ENCODE assay signal across 25 mouse cellular contexts in the genomic region with DNA sequence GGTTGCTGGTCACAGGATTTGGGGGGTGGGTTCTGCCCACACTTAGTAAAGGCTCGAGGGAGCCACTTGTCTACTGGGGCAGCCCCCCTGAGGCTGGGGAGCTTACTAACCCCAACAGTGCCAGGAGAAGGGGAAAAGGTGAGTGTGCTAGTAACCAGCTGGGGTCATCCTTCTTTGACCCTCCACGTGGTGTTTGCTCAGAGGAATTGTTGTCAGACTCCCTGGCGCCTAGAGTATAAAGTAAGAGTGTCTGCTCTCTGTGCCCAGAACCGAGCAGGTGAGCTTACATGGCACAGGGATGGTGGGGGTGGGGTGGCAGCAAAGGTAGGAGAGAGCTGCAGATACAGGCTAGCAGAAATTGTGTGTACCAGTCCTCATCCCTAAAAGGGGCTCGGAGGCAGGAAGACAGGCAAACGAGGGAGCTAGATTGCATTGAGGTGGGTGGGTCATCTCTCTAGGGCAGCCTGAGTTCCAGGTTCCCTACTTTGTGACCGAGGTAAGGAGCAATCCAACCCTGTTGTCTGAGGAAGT. TPM values are rescaled to one million over a fixed set of nuclear protein-coding genes. Genes with fewer than 3 reads are reported as not detected.
DNase-seq lines count a peak whose midpoint lies in the region; ATAC-seq and TF ChIP-seq lines count a peak whose summit lies in the region.
"Had no signal": no experiment of that assay in that cellular context is flagged by ENCODE, and none has a peak within 500 bp of the region (broad histone marks: within the 10 kb centered on the region; RNA-seq: fewer than 3 reads in every experiment).

A gene (plus strand): TSS at position 291 of the 531 bp plus-strand sequence.

- TF ChIP-seq CTCF in liver, postnatal 0 days (IDR thresholded peaks at IDR 0.05; ENCODE audit: low read depth): no peak

- H3K4me3 ChIP-seq in embryonic facial prominence, embryonic 14.5 days (ENCODE audit: low read depth, low read length): no peak within 1 kb of the TSS
- H3K4me3 ChIP-seq in embryonic facial prominence, embryonic 10.5 days: no peak within 1 kb of the TSS
- peak within 1 kb of the TSS; percentile 38 for H3K4me3 ChIP-seq in liver, postnatal 0 days (ENCODE audit: low read depth, low read length)
- H3K4me3 ChIP-seq: forebrain, embryonic 13.5 days; forebrain, embryonic 15.5 days had no signal

- H3K9me3 ChIP-seq in embryonic facial prominence, embryonic 14.5 days (ENCODE audit: control insufficient read depth, low read length): no peaks in the 10 kb centered on the region
- no peaks in the 10 kb centered on the region for H3K9me3 ChIP-seq in embryonic facial prominence, embryonic 10.5 days
- H3K9me3 ChIP-seq in liver, postnatal 0 days (ENCODE audit: low read length): no peaks in the 10 kb centered on the region
- H3K9me3 ChIP-seq: embryonic facial prominence, embryonic 13.5 days; forebrain, embryonic 13.5 days; forebrain, embryonic 15.5 days; G1E had no signal

- peak; percentile 75; the same call in 1 of the 2 replicates for TF ChIP-seq EP300 in liver, postnatal 0 days (IDR thresholded peaks at IDR 0.05; ENCODE audit: low read depth)

- H3K4me1 ChIP-seq in embryonic facial prominence, embryonic 14.5 days (ENCODE audit: control insufficient read depth, insufficient read depth, low read length): no peaks in the 10 kb centered on the region
- H3K4me1 ChIP-seq in embryonic facial prominence, embryonic 10.5 days: peaks cover 21% of the 10 kb centered on the region
- peaks cover 9% of the 10 kb centered on the region; the same call in 1 of the 2 replicates for H3K4me1 ChIP-seq in liver, postnatal 0 days (ENCODE audit: insufficient read depth)

- no peaks in the 10 kb centered on the region for H3K36me3 ChIP-seq in embryonic facial prominence, embryonic 14.5 days (ENCODE audit: control insufficient read depth, insufficient read depth, low read length)
- no peaks in the 10 kb centered on the region for H3K36me3 ChIP-seq in embryonic facial prominence, embryonic 10.5 days (replicated peaks)
- H3K36me3 ChIP-seq in liver, postnatal 0 days (replicated peaks; ENCODE audit: insufficient read depth, low read length): no peaks in the 10 kb centered on the region; the same call in 1 of the 2 replicates
- H3K36me3 ChIP-seq: embryonic facial prominence, embryonic 13.5 days; forebrain, embryonic 15.5 days had no signal

- no peak for ATAC-seq in embryonic facial prominence, embryonic 14.5 days (ENCODE audit: low read depth)
- ATAC-seq in liver, postnatal 0 days: peak; percentile 52
- ATAC-seq: activated CD4-positive, CD25-positive, alpha-beta regulatory T cell, adult 4 months; CD4-positive, CD25-positive, alpha-beta regulatory T cell, adult 4 months; forebrain, embryonic 13.5 days; forebrain, embryonic 15.5 days; forebrain, postnatal 0 days; Patski had no signal

- WGBS in embryonic facial prominence, embryonic 14.5 days: 48% methylated on average over 7 of the region's 7 CpGs
- WGBS in embryonic facial prominence, embryonic 10.5 days: 58% methylated on average over 7 of the region's 7 CpGs
- 39% methylated on average over 7 of the region's 7 CpGs for WGBS in liver, postnatal 0 days (ENCODE audit: insufficient replicate concordance)

- no peak within 1 kb of the TSS for H3K4me2 ChIP-seq in embryonic facial prominence, embryonic 14.5 days (ENCODE audit: low read depth, low read length)
- peak within 1 kb of the TSS; percentile 65 for H3K4me2 ChIP-seq in liver, postnatal 0 days (ENCODE audit: low read depth, low read length)
- H3K4me2 ChIP-seq: forebrain, embryonic 13.5 days; forebrain, embryonic 15.5 days had no signal

- H3K27me3 ChIP-seq in embryonic facial prominence, embryonic 14.5 days (replicated peaks; ENCODE audit: control insufficient read depth, insufficient read depth, low read length): peaks cover 3% of the 10 kb centered on the region; the same call in 1 of the 2 replicates
- peaks cover 43% of the 10 kb centered on the region for H3K27me3 ChIP-seq in embryonic facial prominence, embryonic 10.5 days (replicated peaks; ENCODE audit: low read depth, poor library complexity, severe bottlenecking)
- no peaks in the 10 kb centered on the region for H3K27me3 ChIP-seq in liver, postnatal 0 days (ENCODE audit: insufficient read depth, low read length)
- H3K27me3 ChIP-seq: CH12.LX had no signal

- no peak for DNase-seq in adrenal gland, postnatal 10 days
- DNase-seq in adrenal gland, postnatal 4 days (ENCODE audit: low spot score in 2 of 2): no peak
- DNase-seq in embryonic facial prominence, embryonic 14.5 days (ENCODE audit: low spot score): no peak
- no peak for DNase-seq in embryonic facial prominence, embryonic 10.5 days (ENCODE audit: low spot score)
- DNase-seq in liver, postnatal 0 days: peak; percentile 66
- DNase-seq in liver: no peak
- DNase-seq: adrenal gland, postnatal 25 days; B cell, adult 2 months; cerebellum, adult 11-12 months; cerebellum, adult 2 months; cerebellum, adult 9-10 months; cerebellum, postnatal 10 days; cerebellum, postnatal 25 days; forebrain, postnatal 0 days had no signal

- 0 out of 2 replicates have a peak within 1 kb of the TSS, but pooled peaks have one; percentile 5 for H3K9ac ChIP-seq in embryonic facial prominence, embryonic 14.5 days (ENCODE audit: low read depth, low read length)
- H3K9ac ChIP-seq in liver, postnatal 0 days (replicated peaks): peak within 1 kb of the TSS; percentile 63
- H3K9ac ChIP-seq: forebrain, embryonic 13.5 days; forebrain, embryonic 15.5 days; forebrain, postnatal 0 days had no signal

- no peak within 1 kb of the TSS for H3K27ac ChIP-seq in embryonic facial prominence, embryonic 14.5 days (replicated peaks; ENCODE audit: low read depth, low read length)
- no peak within 1 kb of the TSS for H3K27ac ChIP-seq in embryonic facial prominence, embryonic 10.5 days (replicated peaks)
- peak within 1 kb of the TSS; percentile 88 for H3K27ac ChIP-seq in liver, postnatal 0 days (ENCODE audit: low read depth)
- H3K27ac ChIP-seq: embryonic facial prominence, embryonic 13.5 days; forebrain, embryonic 13.5 days; forebrain, embryonic 15.5 days had no signal

RNA-seq across cellular contexts. Expression of the gene that starts here (rescaled TPM):
- total RNA-seq in adrenal gland, postnatal 10 days (2021): 10 to 100 TPM; 31.4 to 92.9 TPM
- 10 to 100 TPM in 1 of 2 experiments, 1 to 10 TPM in 1; 2.1 to 34.3 TPM for total RNA-seq in adrenal gland, postnatal 4 days (2021)
- polyA plus RNA-seq in embryonic facial prominence, embryonic 14.5 days (2014; fragmentation: Nextera tagmentation; extraction: Ambion mirVana): not detected in 2 replicates
- not detected in 2 replicates for polyA plus RNA-seq in embryonic facial prominence, embryonic 10.5 days (2016; fragmentation: Nextera tagmentation; extraction: Ambion mirVana)
- polyA plus RNA-seq in liver, postnatal 0 days (2015; fragmentation: Nextera tagmentation; extraction: Ambion mirVana): 771 and 869 TPM in 2 replicates
- total RNA-seq: adrenal gland, postnatal 25 days; forebrain, postnatal 0 days had no signal
- polyA plus RNA-seq: activated CD4-positive, CD25-positive, alpha-beta regulatory T cell, adult 4 months; CD4-positive, CD25-positive, alpha-beta regulatory T cell, adult 4 months; cerebellum, adult 2 months; cortical plate, adult 2 months; embryonic facial prominence, embryonic 11.5 days; embryonic facial prominence, embryonic 13.5 days; forebrain, embryonic 11.5 days; forebrain, embryonic 13.5 days; forebrain, embryonic 15.5 days; forebrain, postnatal 0 days; G1E; Patski had no signal

Comparison
In these comparisons a context has a peak if more than half of its experiments do, and no peak if none do; other contexts are left out.
1. RNA of the gene that starts here (polyA plus RNA-seq): 771 to 869 TPM in liver, postnatal 0 days; not detected in embryonic facial prominence, embryonic 14.5 days and not detected in embryonic facial prominence, embryonic 10.5 days; every median in the first group is over 100 times any median in the second.